Mouse (Mus musculus) layer of hippocampus, adult 11-12 months (tissue): ENCODE data around the gene Tfe3.
"Not testable (repeated sequence)": the region's sequence is repeated elsewhere in the genome, so short reads cannot be mapped to it uniquely, and the experiment has no call there.

Experiments
- DNase-seq: peaks from one replicate; pipeline ENCODE4 v3.0.0; 2022; ENCODE audit warnings: low spot score

Gene Tfe3

DNA sequence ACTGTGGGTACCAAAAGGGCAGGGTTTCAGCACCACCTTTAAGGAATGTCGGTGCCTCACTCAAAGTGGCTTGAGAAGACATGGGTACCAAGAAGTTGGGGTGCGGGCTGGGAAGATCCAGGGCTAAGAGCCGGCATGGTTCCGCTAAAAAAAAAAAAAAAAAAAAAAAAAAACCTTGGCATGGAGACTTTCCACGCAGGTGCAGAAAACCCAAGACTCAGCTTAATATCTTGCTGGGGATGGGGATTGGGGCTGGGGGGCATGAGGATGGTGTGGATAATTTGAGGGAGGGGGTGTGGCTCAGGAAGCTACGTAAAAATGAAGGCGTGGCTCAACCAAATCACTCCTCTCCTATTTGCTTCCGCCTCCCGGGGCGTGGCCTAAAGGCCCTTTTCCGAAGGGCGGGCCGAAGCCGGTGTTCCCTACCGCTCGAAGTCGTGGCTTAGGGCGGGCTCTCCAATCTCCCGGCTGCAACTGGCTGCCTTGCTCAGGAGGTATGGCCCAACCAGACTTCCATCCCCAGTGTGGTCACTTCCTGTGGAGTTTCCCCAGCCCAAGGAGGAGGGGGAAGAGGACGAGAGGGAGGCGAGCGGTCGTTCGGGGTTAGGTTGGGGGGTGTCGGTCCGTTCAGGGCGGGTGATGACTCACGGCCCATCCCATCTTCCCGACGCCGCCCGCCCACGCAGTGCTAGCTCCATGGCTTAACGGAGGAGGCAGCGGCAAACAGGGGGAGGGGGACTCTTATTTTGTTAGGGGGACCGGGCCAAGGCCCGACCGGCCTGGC, at the start of gene Tfe3:
TSS of gene Tfe3 (plus strand) at position 424 of the 784 bp plus-strand sequence.
- peak; percentile 92 for DNase-seq

DNA sequence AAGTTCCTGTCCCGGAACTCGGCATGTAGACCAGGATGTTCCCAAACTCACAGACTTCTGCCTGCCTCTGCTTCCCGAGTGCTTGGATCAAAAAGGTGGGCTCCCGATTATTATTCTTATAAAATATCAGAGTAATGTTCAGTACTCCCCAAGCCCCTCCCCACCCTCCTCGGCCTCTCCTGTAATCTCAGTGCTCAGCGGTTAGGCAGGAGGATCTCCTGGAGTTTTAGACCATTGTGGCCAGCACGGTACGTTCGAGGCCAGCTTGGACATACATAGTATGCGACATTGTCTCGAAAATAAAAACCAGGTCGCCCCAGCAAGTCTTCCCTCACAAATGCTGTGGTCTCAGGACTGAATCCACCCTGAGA, 48.6 kb upstream of the Tfe3 start:
- not testable (repeated sequence) for DNase-seq

DNA sequence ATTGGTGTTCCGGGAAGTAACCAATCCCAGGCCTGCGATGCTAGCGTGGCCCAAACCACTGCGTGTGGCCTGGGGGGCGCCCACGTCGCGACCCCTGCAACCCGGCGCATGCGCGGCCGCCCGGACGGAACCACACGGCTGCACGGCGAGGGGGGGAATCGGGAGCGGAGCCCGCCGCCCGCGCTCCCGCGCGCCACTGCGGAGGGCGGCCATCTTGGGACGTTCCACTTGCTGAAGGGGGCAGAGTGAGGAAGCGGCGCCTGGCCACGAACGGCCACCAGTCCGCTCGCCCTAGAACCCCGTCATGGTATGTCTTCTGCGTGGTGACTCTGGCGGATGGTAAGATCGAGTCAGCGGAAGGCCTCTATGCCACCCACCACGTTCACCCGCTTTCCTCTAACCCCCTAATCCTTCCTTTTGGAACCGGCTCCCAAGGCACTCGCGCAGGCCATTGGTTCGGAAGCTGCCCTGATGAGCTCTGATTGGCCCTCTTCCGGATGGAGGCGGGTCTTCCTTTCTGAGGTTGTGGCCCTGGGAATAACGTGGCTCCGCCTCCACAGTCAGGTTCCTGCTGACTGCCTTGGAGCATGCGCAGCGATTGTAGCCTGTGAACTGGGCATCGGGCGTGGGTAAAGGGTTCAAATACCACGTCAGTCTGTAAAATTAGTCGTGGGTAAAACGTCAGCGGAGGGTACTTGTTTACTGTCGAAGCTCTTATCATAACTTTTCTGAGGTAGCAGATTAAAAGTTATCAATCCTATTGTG, 48.0 kb upstream of the Tfe3 start, which contains the start of gene Wdr45:
TSS of gene Wdr45 (plus strand) at position 199 of the 765 bp plus-strand sequence.
- DNase-seq, result peak; percentile 95

DNA sequence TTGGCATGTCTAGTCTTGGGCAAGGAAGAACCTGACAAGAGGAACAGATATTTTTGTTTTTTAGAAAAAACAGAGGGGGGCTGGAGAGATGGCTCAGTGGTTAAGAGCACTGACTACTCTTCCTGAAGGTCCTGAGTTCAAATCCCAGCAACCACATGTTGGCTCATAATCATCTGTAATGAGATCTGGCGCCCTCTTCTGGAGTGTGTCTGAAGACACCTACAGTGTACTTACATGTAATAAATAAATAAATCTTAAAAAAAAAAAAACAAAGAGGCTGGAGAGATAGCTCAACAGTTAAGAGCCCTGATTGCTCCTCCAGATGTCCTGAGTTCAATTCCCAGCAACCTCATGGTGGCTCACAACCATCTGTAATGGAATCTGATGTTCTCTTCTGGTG, 46.3 kb upstream of the Tfe3 start:
- DNase-seq, result not testable (repeated sequence)

DNA sequence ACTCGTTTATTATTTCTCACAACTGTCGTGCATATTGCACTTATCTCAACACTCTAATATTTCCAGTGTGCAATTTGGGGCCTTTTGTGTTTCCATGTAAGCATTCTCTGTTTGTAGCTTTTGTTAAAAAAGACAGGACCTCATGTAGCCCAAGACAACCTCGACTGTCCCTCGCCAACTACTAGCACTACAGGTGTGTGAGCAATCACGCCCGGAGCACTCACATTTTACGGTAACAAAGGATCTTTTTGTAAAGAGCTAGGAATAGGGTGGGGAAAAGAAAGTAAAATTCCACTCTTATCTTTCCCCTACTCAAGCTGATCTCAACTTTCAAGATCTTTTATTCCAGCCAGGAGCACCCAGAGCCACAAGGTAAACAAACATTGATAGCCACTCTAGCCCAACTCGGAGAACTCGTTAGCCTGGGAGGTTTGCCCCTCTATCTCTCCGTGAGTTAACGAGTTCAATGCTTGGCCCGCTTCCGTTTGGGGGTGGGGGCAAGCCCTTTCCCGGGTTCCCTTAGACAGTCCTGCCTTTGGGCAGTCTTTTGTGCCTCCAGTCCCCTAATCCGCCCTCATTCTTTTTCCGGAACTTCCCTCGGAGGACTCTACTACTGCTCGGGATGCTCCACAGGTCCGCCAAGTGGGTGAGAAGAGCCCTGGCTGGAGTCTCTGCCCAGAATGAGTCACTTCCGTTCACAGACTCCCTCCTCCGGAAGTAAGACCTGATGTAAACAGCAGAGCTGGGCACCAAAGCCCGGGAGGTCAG, 40.7 kb upstream of the Tfe3 start, which contains the start of gene Gm45208:
TSS of gene Gm45208 (plus strand) at position 732 of the 768 bp plus-strand sequence.
- DNase-seq, result peak; percentile 60

DNA sequence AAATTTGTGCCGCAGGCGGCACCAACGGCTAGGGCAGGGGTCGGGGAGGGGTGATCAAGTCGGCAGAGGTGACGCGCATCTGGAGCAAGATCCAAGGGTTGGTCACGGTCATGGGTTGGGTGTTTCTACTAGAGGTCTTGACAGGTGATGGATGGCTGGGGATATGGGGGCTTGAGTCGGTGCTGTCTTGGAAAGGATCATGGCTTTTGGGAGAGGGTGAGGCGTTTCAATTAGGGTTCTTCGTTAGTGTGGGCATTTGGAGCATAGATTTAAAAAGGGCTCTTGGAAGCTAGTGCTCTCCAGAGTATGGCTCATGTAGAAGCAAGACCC, 40.1 kb upstream of the Tfe3 start:
- DNase-seq, result no peak

DNA sequence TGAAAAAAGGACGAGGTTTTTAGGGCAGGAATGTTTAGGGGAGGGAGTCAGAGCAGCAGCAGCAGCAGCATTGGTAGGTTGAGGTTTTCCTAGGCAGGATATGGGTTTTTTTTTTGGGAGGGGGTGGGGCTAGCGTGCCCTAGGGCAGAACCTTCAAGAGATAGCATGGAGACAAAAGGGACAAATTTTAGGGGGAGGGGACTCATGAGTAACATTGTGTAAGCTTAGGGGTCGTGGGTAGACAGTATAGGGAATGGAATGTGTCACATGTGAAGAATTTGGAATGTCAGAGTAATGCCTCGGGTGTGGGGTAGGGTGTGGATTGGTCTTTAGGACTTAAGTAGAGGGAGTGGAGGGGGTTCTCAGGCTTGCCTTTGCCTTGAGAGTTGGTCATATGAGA, 39.7 kb upstream of the Tfe3 start:
- DNase-seq, result no peak

DNA sequence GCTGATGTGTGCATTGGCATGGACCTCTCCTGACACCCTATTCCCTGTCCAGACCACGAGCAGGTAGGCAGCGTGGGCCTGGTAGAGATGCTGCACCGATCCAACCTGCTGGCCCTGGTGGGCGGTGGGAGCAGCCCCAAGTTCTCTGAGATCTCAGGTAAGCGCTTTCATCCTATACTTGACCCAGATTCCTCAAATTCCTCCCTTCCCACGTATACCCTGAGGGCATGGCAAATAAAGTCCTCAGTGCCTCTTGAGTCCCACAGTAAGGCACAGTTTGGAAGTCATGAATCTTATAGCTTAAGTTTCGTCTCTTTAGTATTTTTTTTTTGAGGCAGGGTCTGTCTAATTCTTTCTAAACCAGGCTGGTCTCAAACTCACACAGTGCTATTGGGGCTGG, 38.2 kb upstream of the Tfe3 start:
- DNase-seq, result no peak

DNA sequence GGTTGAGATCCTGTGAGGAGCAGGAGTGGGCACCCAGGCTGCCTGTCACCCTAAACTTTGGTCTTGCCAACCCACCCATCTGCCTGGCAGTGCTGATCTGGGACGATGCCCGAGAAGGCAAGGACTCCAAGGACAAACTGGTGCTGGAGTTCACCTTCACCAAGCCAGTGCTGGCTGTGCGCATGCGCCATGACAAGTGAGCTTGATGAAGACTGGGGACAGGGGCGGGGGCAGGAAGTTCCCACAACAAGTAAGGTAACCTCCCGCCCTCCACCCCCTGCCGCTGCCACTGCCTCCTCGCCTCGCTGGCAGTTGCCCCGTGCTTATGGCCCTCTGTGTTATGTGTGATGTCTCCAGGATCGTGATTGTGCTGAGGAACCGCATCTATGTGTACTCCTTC, 36.5 kb upstream of the Tfe3 start:
- no peak for DNase-seq

DNA sequence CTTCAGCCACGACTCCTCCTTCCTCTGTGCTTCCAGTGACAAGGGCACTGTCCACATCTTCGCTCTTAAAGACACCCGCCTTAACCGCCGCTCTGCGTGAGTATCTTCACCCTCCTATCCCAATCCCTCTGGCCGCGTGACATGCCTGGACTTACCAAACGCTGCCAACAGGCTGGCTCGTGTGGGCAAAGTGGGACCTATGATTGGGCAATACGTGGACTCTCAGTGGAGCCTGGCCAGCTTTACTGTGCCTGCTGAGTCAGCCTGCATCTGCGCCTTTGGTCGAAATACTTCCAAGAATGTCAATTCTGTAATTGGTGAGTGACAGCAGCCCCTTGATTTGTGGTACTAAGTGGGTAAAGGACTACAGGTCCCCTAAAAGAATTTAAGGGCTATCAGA, 35.2 kb upstream of the Tfe3 start:
- DNase-seq, result no peak

DNA sequence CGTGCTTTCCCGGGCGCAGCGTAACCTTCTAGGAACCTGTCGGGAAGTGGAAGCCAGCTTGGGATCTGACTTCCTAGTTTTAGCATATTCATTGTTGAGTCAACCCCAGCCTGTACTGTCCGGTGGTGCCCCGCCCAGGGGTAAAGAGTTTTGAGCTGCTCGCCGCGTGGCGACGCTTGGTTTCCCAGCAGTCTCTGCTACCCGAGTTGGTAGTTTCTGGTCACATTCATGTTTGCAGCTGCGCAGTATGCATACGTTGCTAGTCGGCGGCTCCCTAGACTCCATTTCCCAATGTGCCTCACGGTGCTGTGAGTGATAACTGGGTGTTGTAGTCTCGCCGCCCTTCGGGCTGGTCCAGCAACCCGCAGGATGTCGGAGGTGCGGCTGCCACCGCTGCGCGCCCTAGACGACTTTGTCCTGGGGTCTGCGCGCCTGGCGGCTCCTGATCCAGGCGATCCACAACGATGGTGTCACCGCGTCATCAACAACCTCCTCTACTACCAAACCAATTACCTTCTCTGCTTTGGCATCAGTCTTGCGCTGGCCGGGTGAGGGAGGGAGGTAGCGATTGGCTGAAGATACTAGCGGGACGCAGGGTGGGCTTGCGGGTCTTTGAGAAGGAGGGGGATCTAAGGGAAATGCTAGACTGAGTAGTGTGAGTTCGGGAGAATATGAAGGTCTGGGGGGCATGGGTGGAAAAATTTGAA, 34.0 kb upstream of the Tfe3 start, which contains the start of gene Praf2:
TSS of gene Praf2 (plus strand) at position 225 of the 707 bp plus-strand sequence.
- DNase-seq, result peak; percentile 82

DNA sequence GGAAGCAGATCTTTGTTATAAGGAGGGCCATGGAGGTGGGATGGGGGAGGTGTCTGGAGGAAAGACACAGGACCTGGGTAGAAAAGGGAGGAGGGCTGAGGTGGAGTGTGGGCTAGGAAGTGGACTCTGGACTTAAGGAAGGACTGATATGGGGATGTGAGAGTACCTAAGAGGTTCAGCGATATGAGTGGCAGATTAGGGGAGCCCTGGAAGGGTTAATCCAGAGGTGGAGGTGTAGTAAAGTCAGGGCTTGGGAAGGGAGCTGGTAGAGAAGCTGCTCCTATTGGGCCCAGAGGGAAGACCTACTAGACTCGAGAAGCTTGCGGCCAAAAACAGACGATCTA, 33.5 kb upstream of the Tfe3 start:
- DNase-seq, result no peak

DNA sequence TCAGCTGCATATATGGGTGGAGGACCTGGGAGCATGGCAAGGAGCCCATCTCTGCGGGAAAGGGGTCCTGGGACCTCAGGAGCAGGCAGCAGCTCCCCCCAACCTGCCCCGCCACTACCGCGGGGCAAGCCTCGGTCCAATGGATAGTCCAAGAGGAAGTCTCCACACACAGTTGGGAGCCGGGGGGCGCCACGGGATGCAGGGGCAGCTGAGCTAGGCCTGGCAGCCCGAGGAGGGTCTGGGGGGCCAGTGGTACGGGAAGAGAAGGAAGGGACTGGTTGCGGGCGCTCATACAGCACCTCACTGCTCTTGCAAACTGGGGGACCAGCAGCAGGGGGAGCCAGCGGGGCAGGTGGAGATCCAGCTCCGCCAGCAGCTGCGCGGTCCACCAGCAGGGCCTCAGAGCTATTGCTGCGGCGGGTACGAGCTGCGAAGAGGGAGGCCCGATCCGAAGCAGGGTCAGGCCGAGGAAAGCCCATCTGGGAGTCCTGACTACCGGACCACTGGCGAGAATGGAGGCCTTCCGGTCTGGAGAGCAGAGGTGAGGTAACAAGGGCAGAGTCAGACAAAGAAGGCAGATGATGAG, 28.7 kb upstream of the Tfe3 start:
- peak; percentile 64 for DNase-seq

DNA sequence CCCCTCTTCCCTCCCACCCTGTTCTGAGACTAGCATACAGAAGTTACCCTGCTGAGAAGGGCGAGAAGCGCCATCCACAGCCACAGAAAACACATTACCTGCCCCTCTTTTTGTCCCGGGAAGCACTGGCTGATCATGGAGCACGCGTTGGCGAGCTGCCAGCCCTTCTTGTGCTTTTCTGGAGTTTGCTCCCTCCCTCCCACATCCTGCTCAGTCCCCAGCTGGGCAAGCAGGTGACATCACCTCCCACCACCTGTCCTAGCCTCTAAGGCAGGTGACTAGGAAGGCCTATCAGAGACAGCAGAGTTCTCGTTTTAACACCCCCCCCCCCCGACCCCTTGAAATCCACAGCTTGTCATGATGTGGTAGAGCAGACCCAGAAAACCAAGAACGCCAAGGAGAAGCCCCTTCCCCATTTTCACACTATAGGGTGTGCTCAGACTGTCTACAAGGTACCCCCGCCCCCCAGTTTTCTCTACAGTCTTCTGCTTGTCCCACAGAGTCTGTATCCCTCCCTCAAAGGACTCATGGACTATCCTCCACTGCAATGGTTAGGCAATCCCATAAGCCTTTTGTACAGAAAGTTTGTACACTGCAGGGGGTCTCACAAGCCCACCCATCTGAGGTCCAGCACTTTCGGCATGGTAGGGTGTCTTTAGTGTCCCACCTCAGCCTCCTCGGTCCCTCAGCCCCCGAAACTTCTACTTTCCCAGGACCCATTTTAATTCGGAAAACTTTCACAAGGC, 22.9 kb upstream of the Tfe3 start:
- DNase-seq, result no peak

DNA sequence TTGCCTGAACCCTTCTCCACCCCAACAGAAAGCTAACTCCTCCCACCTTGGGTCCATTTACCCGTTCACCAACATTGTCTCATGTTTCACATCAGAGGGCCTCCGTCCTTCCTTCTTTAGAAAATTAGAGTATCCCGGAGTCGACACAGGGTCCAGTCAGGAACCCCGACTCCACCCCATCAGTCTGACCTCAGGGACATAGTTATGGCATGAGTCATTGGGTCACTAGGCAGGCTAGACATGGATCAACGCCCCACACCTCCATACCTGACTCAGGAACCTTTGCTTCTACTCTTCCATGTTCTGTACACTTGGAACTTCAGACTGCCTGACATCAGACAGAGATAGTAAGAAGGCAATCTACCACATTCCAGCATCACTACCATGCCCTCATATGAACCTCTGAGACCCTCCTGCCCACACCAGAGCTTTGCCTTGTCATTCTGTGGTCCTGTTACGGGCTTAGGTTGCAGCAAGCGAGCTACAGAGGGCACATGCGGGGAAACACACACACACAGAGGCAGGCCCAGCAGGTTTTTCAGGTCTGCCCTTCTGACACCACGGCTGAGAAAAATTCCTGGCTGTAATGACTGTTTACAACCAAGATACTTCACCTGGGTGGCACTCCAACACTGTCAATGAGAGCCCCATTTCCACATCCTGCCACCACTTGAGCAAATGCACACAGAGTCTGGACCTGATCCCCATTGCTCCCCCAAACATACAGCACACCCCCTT, 22.1 kb upstream of the Tfe3 start:
- DNase-seq, result no peak

DNA sequence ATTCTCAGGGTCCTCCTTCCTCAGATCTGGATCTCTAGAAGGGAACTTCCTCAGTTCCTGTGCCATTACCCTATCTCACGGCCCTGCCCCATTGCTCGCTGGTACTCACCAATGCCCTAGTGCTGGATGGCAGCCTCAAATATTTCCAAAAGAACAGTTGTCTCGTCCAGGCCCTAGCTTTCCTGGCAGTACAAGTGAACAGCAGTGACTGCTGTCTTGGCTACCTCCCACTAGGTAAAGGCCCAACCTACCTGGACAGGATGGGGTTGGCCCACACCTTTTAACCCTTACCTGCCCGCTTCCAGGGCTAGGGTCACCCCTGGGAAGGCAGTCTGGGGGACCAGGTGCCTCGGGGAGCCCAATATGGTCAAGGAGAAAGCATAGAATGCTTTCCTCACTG, 21.3 kb upstream of the Tfe3 start:
- DNase-seq, result no peak

DNA sequence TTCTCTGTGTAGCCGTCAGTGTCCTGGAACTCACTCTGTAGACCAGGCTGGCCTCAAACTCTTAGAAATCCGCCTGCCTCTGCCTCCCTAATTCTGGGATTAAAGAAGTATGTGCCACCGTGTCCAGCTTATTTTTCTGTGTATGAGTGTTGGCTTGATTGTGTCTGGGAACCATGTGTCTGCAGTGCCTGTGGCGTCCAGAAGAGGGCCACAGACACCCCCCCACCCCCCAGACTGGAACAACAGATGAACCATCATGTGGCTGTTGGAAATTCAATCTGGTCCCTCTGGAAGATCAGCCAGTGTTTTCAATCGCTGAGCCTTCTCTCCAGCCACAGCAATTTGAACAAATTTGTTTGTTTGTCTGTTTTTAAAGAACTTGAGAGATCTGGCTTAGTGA, 18.9 kb upstream of the Tfe3 start:
- DNase-seq, result no peak

DNA sequence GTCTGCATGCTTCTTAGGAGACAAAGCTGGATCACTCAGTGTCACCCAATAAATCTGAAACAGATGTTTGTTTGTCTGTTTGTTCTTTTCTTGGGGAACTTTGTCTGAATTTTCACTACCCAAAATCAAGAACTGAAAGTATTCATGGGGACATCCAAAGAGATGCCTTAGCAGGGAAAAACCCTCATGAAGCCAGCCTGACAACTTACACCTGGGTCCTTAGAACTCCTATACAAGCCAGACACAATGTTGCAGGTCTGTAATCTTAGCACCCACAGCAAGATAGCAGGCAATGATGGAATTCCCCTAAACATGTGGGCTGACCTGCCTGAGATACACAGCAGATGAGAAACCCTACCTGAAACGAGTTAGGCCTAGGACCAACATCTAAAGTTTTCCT, 17.4 kb upstream of the Tfe3 start:
- DNase-seq, result no peak

DNA sequence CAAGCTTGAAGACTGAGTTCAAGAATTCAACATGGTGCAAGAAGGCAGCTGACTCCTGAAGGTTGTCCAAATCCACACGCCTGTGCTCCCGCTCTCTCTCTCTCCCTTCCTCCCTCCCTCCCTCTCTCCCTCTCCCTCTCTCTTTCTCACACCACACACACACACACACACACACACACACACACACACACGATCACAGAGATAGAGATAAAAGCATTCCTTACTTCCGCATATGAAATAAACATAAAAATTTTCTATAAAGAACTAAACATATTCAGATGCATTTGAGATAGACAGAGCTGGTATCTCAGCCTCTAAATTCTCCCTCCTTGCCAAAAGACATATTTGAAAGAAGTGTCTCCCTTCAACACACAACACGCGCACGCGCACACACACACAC, 16.9 kb upstream of the Tfe3 start:
- no peak for DNase-seq

DNA sequence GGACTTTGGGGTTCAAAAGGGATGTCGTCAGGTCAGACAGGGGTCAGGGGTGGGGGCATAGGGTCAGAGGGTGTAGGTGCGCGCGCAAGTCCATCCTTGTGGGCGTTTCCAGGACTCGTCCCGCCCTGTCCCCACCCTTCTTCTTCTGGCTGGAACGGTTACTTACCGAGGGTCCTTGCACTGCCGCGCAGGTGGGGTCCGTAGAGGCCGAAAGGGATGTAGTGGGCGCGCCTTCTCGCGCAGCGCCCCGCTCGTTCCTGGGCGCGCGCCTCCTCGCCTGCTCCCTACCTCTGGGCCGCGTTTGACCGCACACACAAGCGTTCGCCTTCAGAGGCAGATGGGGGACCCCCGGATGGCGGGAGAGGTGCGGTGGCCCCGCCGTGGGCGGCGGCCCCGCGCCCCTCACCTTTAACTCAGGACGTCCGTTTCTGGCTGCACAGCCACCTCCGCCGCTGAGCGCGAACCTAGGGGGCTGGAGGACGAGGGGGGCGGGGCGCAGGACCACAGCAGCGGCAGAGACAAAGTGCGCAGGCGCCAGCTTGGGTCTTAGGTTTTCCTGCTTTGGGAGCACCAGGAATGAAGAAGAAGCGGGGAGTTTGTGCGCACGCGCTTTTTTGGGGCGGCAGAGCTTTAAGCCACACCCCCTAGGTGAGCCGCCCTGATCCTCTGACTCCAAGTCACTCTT, 11.8 kb upstream of the Tfe3 start, which contains the start of gene Ccdc120:
TSS of gene Ccdc120 (minus strand) at position 474 of the 685 bp plus-strand sequence.
- DNase-seq, result peak; percentile 64
